Mouse (Mus musculus): ENCODE measurements at regions not wholly inside any gene's neighbourhood (a gene's known extent, or its start where the extent isn't known, plus 50 kb on each side); places are given as distances from the start of the nearest gene placed in this dataset.

DNA sequence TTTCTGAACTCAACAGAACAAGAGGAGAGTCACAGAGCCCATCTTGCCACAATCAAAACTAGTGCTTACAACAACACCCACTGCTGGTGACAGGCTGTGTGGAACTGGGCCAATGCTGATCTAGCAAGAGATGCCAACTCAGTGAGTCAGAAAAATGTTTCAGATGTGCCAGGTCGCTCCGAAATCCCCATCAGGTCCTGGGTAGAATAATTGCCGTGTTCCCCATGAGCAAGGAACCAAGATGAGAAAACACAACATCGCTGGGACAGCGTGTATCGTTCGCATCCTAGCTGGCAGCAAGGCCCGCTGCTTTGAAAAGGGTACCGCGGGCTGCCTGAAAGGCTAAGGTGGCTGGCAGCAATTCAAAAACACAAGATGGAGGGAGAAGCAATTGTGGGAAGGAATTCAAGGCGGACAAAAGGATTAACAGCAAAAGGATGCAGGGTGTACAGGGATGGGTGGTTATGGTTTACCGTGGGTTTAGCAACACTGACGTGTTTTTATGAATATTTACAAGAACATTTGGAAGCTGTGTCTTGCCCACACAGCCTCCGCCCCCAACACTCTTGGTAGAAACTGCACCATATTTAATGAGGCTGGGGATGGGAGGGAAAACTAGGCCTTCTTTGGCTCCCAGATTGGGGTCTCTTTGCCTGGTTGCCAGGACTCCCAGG is 229.7 kb upstream of the G2e3 start:
- Histone ChIP-seq H3K36me3 (ENCODE audit: control insufficient read depth, insufficient read depth, low read length, poor library complexity, severe bottlenecking) (no peaks in the 10 kb centered on the region), H3K27ac (ENCODE audit: insufficient read depth, low read length) (no peak overlapping the region), H3K9me3 (replicated peaks; ENCODE audit: control insufficient read depth, insufficient read depth, low read length, poor library complexity, severe bottlenecking) (no peaks in the 10 kb centered on the region; the same call in 1 of the 2 replicates), H3K4me1 (ENCODE audit: control insufficient read depth, insufficient read depth, low read length) (no peaks in the 10 kb centered on the region), H3K27me3 (ENCODE audit: control insufficient read depth, insufficient read depth, low read length, poor library complexity, severe bottlenecking) (no peaks in the 10 kb centered on the region), H3K9ac (ENCODE audit: low read depth, poor library complexity, severe bottlenecking) (no peak overlapping the region), H3K4me3 (ENCODE audit: low read depth, low read length) (no peak overlapping the region)
- TF ChIP-seq EP300 (IDR thresholded peaks at IDR 0.05; ENCODE audit: insufficient read depth, low read depth, low read length) = no peak
- no peak for TF ChIP-seq CTCF (IDR thresholded peaks at IDR 0.05; ENCODE audit: low read depth, low read length)

DNA sequence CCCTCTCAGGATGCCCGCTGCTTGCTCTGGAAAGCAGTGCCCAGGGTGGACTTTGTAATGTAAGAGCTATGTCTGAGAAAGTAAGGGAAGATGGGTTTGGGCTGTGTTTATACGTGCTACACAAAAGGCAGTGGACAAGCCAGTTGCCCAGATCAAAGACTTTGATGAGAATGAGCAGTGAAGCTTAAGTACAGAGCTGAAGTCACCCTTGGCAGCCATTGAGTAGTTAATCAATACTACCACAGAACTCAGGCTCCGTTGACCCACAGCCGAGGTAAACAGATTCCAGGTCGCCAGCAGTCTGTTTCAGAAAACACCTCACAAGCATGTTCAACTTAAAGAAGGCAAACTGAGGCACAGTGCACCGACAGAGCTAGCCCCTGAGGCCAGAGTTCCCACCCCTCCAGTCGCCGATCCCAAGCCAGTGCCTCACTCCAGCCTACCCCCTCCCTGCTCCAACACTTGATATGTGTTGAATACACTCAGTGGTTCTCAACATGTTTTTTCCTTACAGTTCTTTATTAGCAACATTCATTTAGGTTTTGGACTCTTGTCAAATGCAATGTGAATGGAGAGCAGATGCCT is 230.3 kb upstream of the G2e3 start:
- Histone ChIP-seq H3K9me3 (replicated peaks; ENCODE audit: control insufficient read depth, insufficient read depth, low read length, poor library complexity, severe bottlenecking) (no peaks in the 10 kb centered on the region; the same call in 1 of the 2 replicates), H3K9ac (ENCODE audit: low read depth, poor library complexity, severe bottlenecking) (no peak overlapping the region), H3K36me3 (ENCODE audit: control insufficient read depth, insufficient read depth, low read length, poor library complexity, severe bottlenecking) (no peaks in the 10 kb centered on the region), H3K4me3 (ENCODE audit: low read depth, low read length) (no peak overlapping the region), H3K27ac (ENCODE audit: insufficient read depth, low read length) (no peak overlapping the region), H3K27me3 (ENCODE audit: control insufficient read depth, insufficient read depth, low read length, poor library complexity, severe bottlenecking) (no peaks in the 10 kb centered on the region), H3K4me1 (ENCODE audit: control insufficient read depth, insufficient read depth, low read length) (no peaks in the 10 kb centered on the region)
- TF ChIP-seq CTCF (IDR thresholded peaks at IDR 0.05; ENCODE audit: low read depth, low read length) = no peak
- no peak for TF ChIP-seq POLR2A (IDR thresholded peaks at IDR 0.05; ENCODE audit: insufficient read depth, low read length)
- TF ChIP-seq EP300 (IDR thresholded peaks at IDR 0.05; ENCODE audit: insufficient read depth, low read depth, low read length) = no peak

DNA sequence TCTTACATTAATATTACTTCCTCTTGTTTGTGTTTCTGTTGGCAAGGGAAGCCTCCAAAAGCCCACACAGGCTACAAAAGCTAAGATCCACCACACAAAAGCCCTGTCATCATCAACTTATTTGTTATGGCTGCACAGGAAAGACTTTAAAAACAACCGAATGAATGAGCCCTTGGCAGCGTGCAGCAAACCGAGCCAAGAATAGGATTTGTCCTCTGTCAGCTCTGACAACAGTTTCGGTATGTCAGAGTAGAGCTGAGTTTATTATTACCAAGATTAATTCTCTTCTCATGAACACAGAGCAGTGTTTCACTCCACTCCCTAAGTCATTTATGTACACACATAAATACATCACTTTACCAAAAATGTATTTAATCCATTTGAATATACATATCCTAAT is 236.1 kb upstream of the G2e3 start:
- no peak overlapping the region for H3K4me3 ChIP-seq (ENCODE audit: low read depth, low read length)
- no peaks in the 10 kb centered on the region for H3K27me3 ChIP-seq (ENCODE audit: control insufficient read depth, insufficient read depth, low read length, poor library complexity, severe bottlenecking)
- H3K36me3 ChIP-seq (ENCODE audit: control insufficient read depth, insufficient read depth, low read length, poor library complexity, severe bottlenecking) = no peaks in the 10 kb centered on the region
- no peaks in the 10 kb centered on the region for H3K4me1 ChIP-seq (ENCODE audit: control insufficient read depth, insufficient read depth, low read length)
- H3K9me3 ChIP-seq (replicated peaks; ENCODE audit: control insufficient read depth, insufficient read depth, low read length, poor library complexity, severe bottlenecking) = no peaks in the 10 kb centered on the region
- H3K9ac ChIP-seq (ENCODE audit: low read depth, poor library complexity, severe bottlenecking) = no peak overlapping the region
- H3K27ac ChIP-seq (ENCODE audit: insufficient read depth, low read length) = no peak overlapping the region
- TF ChIP-seq EP300 (IDR thresholded peaks at IDR 0.05; ENCODE audit: insufficient read depth, low read depth, low read length) (no peak), CTCF (IDR thresholded peaks at IDR 0.05; ENCODE audit: low read depth, low read length) (no peak)

DNA sequence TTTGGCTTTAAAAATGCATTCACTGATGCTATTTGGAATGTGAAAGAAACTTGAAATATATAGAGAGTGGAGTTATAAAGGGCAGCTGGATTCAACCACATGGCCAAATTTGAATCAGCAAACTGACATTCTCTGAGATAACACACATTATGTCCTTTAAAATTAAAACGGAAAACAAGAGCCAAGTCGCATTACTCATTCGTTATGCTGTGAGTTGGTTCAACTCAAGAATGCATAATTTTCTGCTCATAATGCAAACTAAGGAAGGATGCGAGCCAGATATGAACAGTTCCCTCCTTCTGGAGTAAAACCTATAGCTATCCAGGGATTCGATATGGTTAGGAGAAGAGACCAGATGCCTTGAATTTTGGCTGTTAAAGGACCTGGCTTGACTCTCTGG is 239.8 kb upstream of the G2e3 start:
- no peaks in the 10 kb centered on the region for H3K4me1 ChIP-seq (ENCODE audit: control insufficient read depth, insufficient read depth, low read length)
- no peak overlapping the region for H3K9ac ChIP-seq (ENCODE audit: low read depth, poor library complexity, severe bottlenecking)
- TF ChIP-seq CTCF (IDR thresholded peaks at IDR 0.05; ENCODE audit: low read depth, low read length) = no peak
- no peak for TF ChIP-seq POLR2A (IDR thresholded peaks at IDR 0.05; ENCODE audit: insufficient read depth, low read length)
- TF ChIP-seq EP300 (IDR thresholded peaks at IDR 0.05; ENCODE audit: insufficient read depth, low read depth, low read length) = no peak
- H3K27ac ChIP-seq (ENCODE audit: insufficient read depth, low read length) = no peak overlapping the region
- H3K36me3 ChIP-seq (ENCODE audit: control insufficient read depth, insufficient read depth, low read length, poor library complexity, severe bottlenecking) = no peaks in the 10 kb centered on the region
- no peaks in the 10 kb centered on the region for H3K9me3 ChIP-seq (replicated peaks; ENCODE audit: control insufficient read depth, insufficient read depth, low read length, poor library complexity, severe bottlenecking)
- no peaks in the 10 kb centered on the region for H3K27me3 ChIP-seq (ENCODE audit: control insufficient read depth, insufficient read depth, low read length, poor library complexity, severe bottlenecking)
- no peak overlapping the region for H3K4me3 ChIP-seq (ENCODE audit: low read depth, low read length)

DNA sequence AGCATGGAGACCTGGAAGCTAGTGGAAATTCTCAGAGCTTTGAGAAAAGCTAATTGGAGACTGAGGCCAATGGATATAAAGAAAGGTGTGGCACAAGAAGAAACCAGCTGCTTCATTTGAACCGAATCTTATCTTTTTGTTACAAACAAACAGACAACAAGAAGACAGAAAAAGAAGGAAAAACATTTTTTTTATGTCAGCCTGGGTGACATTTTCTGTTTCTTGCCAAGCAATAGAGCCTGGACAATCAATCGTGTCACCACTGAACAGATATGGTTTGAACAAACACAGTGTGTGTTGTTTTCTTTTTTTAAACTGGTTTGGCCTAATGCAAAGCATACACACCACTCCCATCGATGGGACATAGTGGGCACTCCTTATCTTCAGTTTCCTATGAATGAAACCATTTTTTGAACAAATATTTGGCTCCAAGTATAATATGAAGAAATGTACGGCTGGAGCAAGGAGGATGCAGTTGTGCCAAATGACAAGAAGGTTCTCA is 244.3 kb upstream of the G2e3 start:
- no peaks in the 10 kb centered on the region for H3K4me1 ChIP-seq (ENCODE audit: control insufficient read depth, insufficient read depth, low read length)
- H3K4me3 ChIP-seq (ENCODE audit: low read depth, low read length) = no peak overlapping the region
- TF ChIP-seq CTCF (IDR thresholded peaks at IDR 0.05; ENCODE audit: low read depth, low read length) (no peak), POLR2A (IDR thresholded peaks at IDR 0.05; ENCODE audit: insufficient read depth, low read length) (no peak), EP300 (IDR thresholded peaks at IDR 0.05; ENCODE audit: insufficient read depth, low read depth, low read length) (no peak)
- H3K9me3 ChIP-seq (replicated peaks; ENCODE audit: control insufficient read depth, insufficient read depth, low read length, poor library complexity, severe bottlenecking) = no peaks in the 10 kb centered on the region
- no peak overlapping the region for H3K27ac ChIP-seq (ENCODE audit: insufficient read depth, low read length)
- H3K36me3 ChIP-seq (ENCODE audit: control insufficient read depth, insufficient read depth, low read length, poor library complexity, severe bottlenecking) = no peaks in the 10 kb centered on the region
- H3K9ac ChIP-seq (ENCODE audit: low read depth, poor library complexity, severe bottlenecking) = no peak overlapping the region
- H3K27me3 ChIP-seq (ENCODE audit: control insufficient read depth, insufficient read depth, low read length, poor library complexity, severe bottlenecking) = no peaks in the 10 kb centered on the region

DNA sequence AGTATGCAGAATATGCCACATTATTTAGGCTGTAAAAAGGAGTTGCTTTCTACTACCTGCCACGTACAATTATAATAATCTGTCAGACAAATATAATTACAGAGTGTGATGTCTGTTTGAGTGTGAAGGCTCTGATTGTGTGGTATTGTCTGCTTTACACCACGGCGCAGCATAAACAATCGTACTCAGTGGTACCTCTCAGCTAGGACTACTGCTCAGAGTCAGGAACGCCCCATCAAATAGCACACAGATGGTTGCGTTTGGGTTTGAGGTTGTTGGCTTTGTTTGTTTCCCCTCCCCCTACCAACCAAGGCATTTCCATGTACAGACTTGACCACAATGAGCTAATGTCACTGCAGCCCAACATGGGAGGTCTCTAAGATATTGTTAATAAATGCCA is 246.2 kb upstream of the G2e3 start:
- no peak overlapping the region for H3K27ac ChIP-seq (ENCODE audit: insufficient read depth, low read length)
- H3K36me3 ChIP-seq (ENCODE audit: control insufficient read depth, insufficient read depth, low read length, poor library complexity, severe bottlenecking) = no peaks in the 10 kb centered on the region
- H3K9me3 ChIP-seq (replicated peaks; ENCODE audit: control insufficient read depth, insufficient read depth, low read length, poor library complexity, severe bottlenecking) = no peaks in the 10 kb centered on the region
- no peak overlapping the region for H3K4me3 ChIP-seq (ENCODE audit: low read depth, low read length)
- no peaks in the 10 kb centered on the region for H3K4me1 ChIP-seq (ENCODE audit: control insufficient read depth, insufficient read depth, low read length)
- no peak overlapping the region for H3K9ac ChIP-seq (ENCODE audit: low read depth, poor library complexity, severe bottlenecking)
- H3K27me3 ChIP-seq (ENCODE audit: control insufficient read depth, insufficient read depth, low read length, poor library complexity, severe bottlenecking) = no peaks in the 10 kb centered on the region
- no peak for TF ChIP-seq CTCF (IDR thresholded peaks at IDR 0.05; ENCODE audit: low read depth, low read length)
